ENCODE assay signal across 10 mouse cellular contexts in the genomic region with DNA sequence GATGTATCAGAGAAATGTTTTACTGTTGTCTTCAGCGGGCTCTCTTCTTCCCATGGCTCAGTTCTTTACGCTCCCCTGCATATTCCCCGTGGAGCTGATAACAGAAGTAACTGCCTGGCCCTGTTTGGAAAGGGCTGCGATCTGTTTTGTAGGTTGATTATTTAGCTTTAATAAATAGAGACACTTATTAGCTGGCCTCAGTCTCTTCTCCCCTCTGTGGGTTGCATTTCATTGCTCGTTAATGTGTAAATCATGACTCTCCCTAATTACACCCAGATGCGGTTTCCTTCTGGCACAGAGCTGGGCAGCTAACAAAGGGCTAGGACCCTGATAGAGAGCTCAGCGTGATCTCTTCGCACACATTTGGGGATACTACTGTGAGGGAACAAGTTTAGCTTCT.
DNase-seq lines count a peak whose midpoint lies in the region; ATAC-seq and TF ChIP-seq lines count a peak whose summit lies in the region.
"Had no signal": no experiment of that assay in that cellular context is flagged by ENCODE, and none has a peak within 500 bp of the region (broad histone marks: within the 10 kb centered on the region; RNA-seq: fewer than 3 reads in every experiment).

No protein-coding gene starts in this region.

- H3K9me3 ChIP-seq in kidney, postnatal 0 days (replicated peaks; ENCODE audit: low read length): no peaks in the 10 kb centered on the region
- H3K9me3 ChIP-seq in embryonic facial prominence, embryonic 11.5 days (replicated peaks; ENCODE audit: control insufficient read depth, low read length): no peaks in the 10 kb centered on the region
- H3K9me3 ChIP-seq in hindbrain, embryonic 13.5 days: 0 out of 2 replicates have a peak, but pooled peaks cover 2% of the 10 kb centered on the region
- no peaks in the 10 kb centered on the region for H3K9me3 ChIP-seq in neural tube, embryonic 15.5 days (replicated peaks)
- H3K9me3 ChIP-seq: liver, embryonic 12.5 days had no signal

- TF ChIP-seq CTCF in kidney, postnatal 0 days (IDR thresholded peaks at IDR 0.05; ENCODE audit: low read depth): no peak

- H3K27ac ChIP-seq in kidney, postnatal 0 days: no peak overlapping the region
- no peak overlapping the region; the same call in 1 of the 2 replicates for H3K27ac ChIP-seq in embryonic facial prominence, embryonic 11.5 days (replicated peaks; ENCODE audit: low read depth, low read length)
- H3K27ac ChIP-seq in hindbrain, embryonic 13.5 days: no peak overlapping the region
- no peak overlapping the region for H3K27ac ChIP-seq in neural tube, embryonic 15.5 days (replicated peaks)
- H3K27ac ChIP-seq: liver, embryonic 12.5 days had no signal

- H3K4me3 ChIP-seq in kidney, postnatal 0 days (replicated peaks; ENCODE audit: low read depth, low read length): no peak overlapping the region
- H3K4me3 ChIP-seq in embryonic facial prominence, embryonic 11.5 days (ENCODE audit: low read depth, low read length): no peak overlapping the region
- no peak overlapping the region for H3K4me3 ChIP-seq in hindbrain, embryonic 13.5 days
- no peak overlapping the region for H3K4me3 ChIP-seq in neural tube, embryonic 15.5 days (replicated peaks)
- H3K4me3 ChIP-seq: liver, embryonic 12.5 days had no signal

- peak overlapping the region; percentile 21; the same call in 1 of the 2 replicates for H3K4me2 ChIP-seq in kidney, postnatal 0 days (ENCODE audit: low read length)
- H3K4me2 ChIP-seq in embryonic facial prominence, embryonic 11.5 days (ENCODE audit: low read depth, low read length): no peak overlapping the region
- peak overlapping the region; percentile 4; the same call in 1 of the 2 replicates for H3K4me2 ChIP-seq in hindbrain, embryonic 13.5 days
- peak overlapping the region; percentile 3; the same call in 1 of the 2 replicates for H3K4me2 ChIP-seq in neural tube, embryonic 15.5 days
- H3K4me2 ChIP-seq: liver, embryonic 12.5 days had no signal

- WGBS in kidney, postnatal 0 days: 31% methylated on average over 8 of the region's 8 CpGs
- WGBS in embryonic facial prominence, embryonic 11.5 days: 24% methylated on average over 8 of the region's 8 CpGs
- WGBS in hindbrain, embryonic 13.5 days: 22% methylated on average over 8 of the region's 8 CpGs
- 17% methylated on average over 8 of the region's 8 CpGs for WGBS in neural tube, embryonic 15.5 days

- no peak overlapping the region for H3K9ac ChIP-seq in kidney, postnatal 0 days (ENCODE audit: low read depth, low read length)
- no peak overlapping the region for H3K9ac ChIP-seq in embryonic facial prominence, embryonic 11.5 days (replicated peaks; ENCODE audit: low read length)
- no peak overlapping the region for H3K9ac ChIP-seq in hindbrain, embryonic 13.5 days
- H3K9ac ChIP-seq in neural tube, embryonic 15.5 days (replicated peaks): no peak overlapping the region
- H3K9ac ChIP-seq: liver, embryonic 12.5 days had no signal

- no peaks in the 10 kb centered on the region for H3K4me1 ChIP-seq in kidney, postnatal 0 days (replicated peaks; ENCODE audit: insufficient read depth, low read length)
- no peaks in the 10 kb centered on the region for H3K4me1 ChIP-seq in embryonic facial prominence, embryonic 11.5 days (ENCODE audit: control insufficient read depth, insufficient read depth, low read length)
- H3K4me1 ChIP-seq in hindbrain, embryonic 13.5 days (replicated peaks): peaks cover 7% of the 10 kb centered on the region
- peaks cover 10% of the 10 kb centered on the region for H3K4me1 ChIP-seq in neural tube, embryonic 15.5 days
- H3K4me1 ChIP-seq: liver, embryonic 12.5 days had no signal

- DNase-seq in kidney, postnatal 0 days (ENCODE audit: low spot score): peak; percentile 64
- DNase-seq in kidney, adult 8-10 months: no peak
- DNase-seq in embryonic facial prominence, embryonic 11.5 days (ENCODE audit: low spot score): peak; percentile 82
- no peak for DNase-seq in T-cell, adult 2 months (ENCODE audit: low spot score)
- no peak for DNase-seq in thymus, postnatal 10 days (ENCODE audit: low spot score in 2 of 2)
- DNase-seq: heart, postnatal 10 days had no signal

- H3K36me3 ChIP-seq in kidney, postnatal 0 days (ENCODE audit: insufficient read depth, low read length): no peaks in the 10 kb centered on the region
- H3K36me3 ChIP-seq in embryonic facial prominence, embryonic 11.5 days (replicated peaks; ENCODE audit: control insufficient read depth, insufficient read depth, low read depth, low read length): no peaks in the 10 kb centered on the region
- no peaks in the 10 kb centered on the region for H3K36me3 ChIP-seq in hindbrain, embryonic 13.5 days
- H3K36me3 ChIP-seq in neural tube, embryonic 15.5 days: no peaks in the 10 kb centered on the region
- H3K36me3 ChIP-seq: G1E; liver, embryonic 12.5 days had no signal

- no peak for ATAC-seq in kidney, postnatal 0 days (replicated peaks; ENCODE audit: low FRiP score, low read depth)
- no peak; the same call in 1 of the 2 replicates for ATAC-seq in embryonic facial prominence, embryonic 11.5 days (replicated peaks; ENCODE audit: insufficient number of reproducible peaks, low FRiP score, low TSS enrichment, low read depth)
- peak; percentile 39; the same call in 1 of the 2 replicates for ATAC-seq in hindbrain, embryonic 13.5 days (ENCODE audit: low FRiP score)
- no peak; the same call in 1 of the 2 replicates for ATAC-seq in neural tube, embryonic 15.5 days (ENCODE audit: low FRiP score)
- ATAC-seq: liver, embryonic 12.5 days had no signal

- H3K27me3 ChIP-seq in kidney, postnatal 0 days (ENCODE audit: insufficient read depth, low read length): no peaks in the 10 kb centered on the region
- H3K27me3 ChIP-seq in embryonic facial prominence, embryonic 11.5 days (ENCODE audit: control insufficient read depth, insufficient read depth, low read length): no peaks in the 10 kb centered on the region
- no peaks in the 10 kb centered on the region for H3K27me3 ChIP-seq in hindbrain, embryonic 13.5 days
- H3K27me3 ChIP-seq in neural tube, embryonic 15.5 days (replicated peaks): no peaks in the 10 kb centered on the region
- H3K27me3 ChIP-seq: liver, embryonic 12.5 days had no signal

Comparison
In these comparisons a context has a peak if more than half of its experiments do, and no peak if none do; other contexts are left out.
1. DNase-seq: peak in kidney, postnatal 0 days (single experiment) and embryonic facial prominence, embryonic 11.5 days (single experiment); none in kidney, adult 8-10 months (0 of 2), T-cell, adult 2 months (single experiment) and thymus, postnatal 10 days (0 of 2).